Mouse (Mus musculus) E14TG2a.4 (cell line): Measurements from ENCODE around the gene Cryzl1.
A peak's percentile ranks its signal among the peaks of the same experiment; 100 is the strongest.

ENCODE experiments used
- H3K27me3 ChIP-seq: 2 replicates; pipeline ENCODE4 v1.6.1; 2014; ENCODE audit warnings: low read length, control low read depth; ENCODE audit not compliant: insufficient read depth
- H3K36me3 ChIP-seq: 2 replicates; pipeline ENCODE4 v1.6.1; 2014; ENCODE audit warnings: low read length, control low read depth; ENCODE audit not compliant: insufficient read depth
- H3K4me1 ChIP-seq: replicated peaks from 2 replicates; pipeline ENCODE4 v1.6.1; 2014; ENCODE audit warnings: low read depth, low read length, control low read depth
- H3K4me3 ChIP-seq: replicated peaks from 2 replicates; pipeline ENCODE4 v1.5.1; 2014; ENCODE audit warnings: mild to moderate bottlenecking, low read length
- H3K9me3 ChIP-seq: 2 replicates; pipeline ENCODE4 v1.6.1; 2014; ENCODE audit warnings: low read length, control low read depth
- CTCF ChIP-seq: conservative IDR thresholded peaks from 2 replicates; pipeline ENCODE4 v1.5.1; 2014; ENCODE audit warnings: low read length
- NANOG ChIP-seq: IDR thresholded peaks from 2 replicates; pipeline ENCODE4 v1.6.1; 2014; ENCODE audit warnings: borderline replicate concordance, low read length, mixed read lengths
- POU5F1 ChIP-seq: IDR thresholded peaks from 2 replicates; pipeline ENCODE4 v1.6.1; 2014; ENCODE audit warnings: low read length, borderline replicate concordance

Gene Cryzl1

DNA sequence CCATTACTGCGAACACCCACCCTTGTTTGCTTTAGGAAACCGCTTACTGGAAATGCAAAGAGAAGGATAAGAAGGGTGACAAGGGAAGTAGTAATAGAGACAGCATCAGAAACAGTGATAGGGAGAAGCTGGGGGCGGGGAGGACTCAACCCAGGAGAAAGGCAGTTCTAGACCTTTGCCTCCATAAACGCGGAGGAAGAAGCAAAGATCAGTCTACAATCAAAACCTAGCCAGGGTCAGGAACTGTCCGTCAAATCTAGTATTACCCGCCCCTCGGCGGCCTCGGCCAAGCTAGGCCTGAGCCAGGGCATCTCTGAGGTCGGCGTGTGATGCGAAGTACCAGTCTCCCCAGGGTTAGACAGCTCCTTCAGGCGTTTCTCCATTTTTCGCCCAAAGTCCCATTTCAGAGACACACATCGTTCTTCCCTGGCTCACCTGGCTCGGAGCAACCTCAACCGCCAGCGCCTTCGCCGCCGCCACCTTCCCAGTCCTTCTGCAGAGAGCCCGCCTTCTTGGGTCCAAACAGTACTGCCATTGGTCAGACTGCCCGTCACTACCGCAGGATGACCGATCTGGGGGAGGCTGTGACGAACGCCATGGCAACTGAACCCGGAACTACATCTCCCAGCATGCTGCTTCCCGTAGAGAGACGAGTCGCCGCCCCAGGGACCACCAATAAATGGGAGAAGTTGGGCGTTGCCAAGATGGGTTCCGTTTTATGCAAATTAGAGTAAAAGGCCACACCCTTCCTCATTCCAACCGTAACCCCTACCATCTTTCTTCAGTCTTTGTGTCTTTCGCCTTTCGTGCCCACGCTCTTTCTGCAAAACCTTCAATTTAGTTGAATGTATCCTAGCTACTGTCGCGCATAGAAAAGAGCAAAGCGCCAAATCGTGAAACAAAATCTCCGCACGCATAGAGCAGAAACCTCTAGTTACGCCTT is at the start of gene Cryzl1:
Gene Cryzl1, minus strand, starts transcription at position 853 of the 943 bp plus-strand sequence.
- no peak for TF ChIP-seq CTCF
- Histone ChIP-seq H3K4me3 (peak within 1 kb of the TSS; percentile 89), H3K9me3 (no peaks in the 10 kb centered on the region), H3K4me1 (peaks cover 55% of the 10 kb centered on the region), H3K36me3 (peaks cover 24% of the 10 kb centered on the region), H3K27me3 (peaks cover 13% of the 10 kb centered on the region)

DNA sequence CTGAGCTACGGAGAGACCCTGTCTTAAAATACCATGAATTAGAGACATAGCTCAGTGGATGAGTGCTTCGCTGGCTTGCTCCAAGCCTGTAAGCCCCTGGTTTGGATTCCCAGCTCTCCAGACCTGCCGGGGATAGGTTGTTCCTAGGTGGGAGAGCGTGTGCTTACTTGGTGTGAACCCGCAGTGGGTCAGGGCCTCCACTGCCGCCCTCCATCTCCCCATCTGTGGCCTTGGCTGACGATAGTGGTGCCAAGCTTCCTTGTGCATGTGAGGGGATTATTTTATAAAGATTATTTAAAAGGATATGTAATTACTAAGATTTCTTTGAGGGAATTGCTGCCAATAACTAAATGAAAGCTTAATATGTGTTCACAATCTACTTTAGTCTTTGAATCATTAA is 43.8 kb upstream of the Cryzl1 start:
- TF ChIP-seq POU5F1 (no peak), NANOG (no peak), CTCF (no peak)
- H3K27me3 ChIP-seq: no peaks in the 10 kb centered on the region
- H3K4me1 ChIP-seq: peaks cover 9% of the 10 kb centered on the region; the same call in 1 of the 2 replicates
- H3K36me3 ChIP-seq: no peaks in the 10 kb centered on the region
- no peak overlapping the region for H3K4me3 ChIP-seq
- H3K9me3 ChIP-seq: no peaks in the 10 kb centered on the region

DNA sequence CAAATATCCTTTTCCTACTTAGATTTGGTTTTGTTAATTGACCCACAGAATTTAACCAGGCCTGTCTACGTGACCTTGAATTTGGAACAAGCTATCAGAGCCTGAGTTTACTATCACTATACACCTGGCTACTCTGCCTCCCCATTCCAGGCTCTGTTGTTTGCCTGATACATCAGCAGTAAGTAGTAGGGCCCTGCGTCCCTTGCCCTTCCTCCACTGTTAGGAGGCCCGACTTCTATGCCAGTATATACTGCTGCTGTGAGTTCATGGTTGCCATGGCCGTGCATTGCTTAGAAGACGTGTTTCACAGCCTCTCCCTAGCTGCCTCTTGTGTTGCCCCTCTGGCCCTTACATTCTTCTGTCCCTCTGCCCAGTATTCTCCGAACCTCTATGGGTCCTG is 42.6 kb upstream of the Cryzl1 start:
- Histone ChIP-seq H3K4me3 (no peak overlapping the region), H3K4me1 (peaks cover 18% of the 10 kb centered on the region), H3K9me3 (no peaks in the 10 kb centered on the region), H3K27me3 (no peaks in the 10 kb centered on the region), H3K36me3 (no peaks in the 10 kb centered on the region)
- TF ChIP-seq NANOG: no peak
- TF ChIP-seq CTCF: no peak
- no peak for TF ChIP-seq POU5F1

DNA sequence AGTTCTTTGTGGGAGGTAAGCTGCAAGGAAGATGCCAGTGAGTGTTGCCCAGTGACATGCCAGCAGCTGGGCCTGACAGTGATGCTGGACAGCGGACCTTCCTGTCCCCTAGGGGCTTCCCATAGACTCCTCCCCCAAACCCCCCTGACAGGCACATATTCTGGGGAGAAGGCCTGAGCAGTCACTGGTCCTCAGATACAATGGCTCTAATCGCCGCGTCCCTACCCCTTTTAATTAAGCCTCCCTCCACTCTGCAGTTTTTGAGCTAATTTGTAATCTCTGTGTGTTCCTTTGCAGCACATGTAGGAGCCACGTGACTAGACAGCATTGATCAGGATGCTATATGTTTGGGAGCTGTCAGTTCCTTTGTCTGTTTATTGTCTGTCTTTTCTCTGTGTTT is 41.9 kb upstream of the Cryzl1 start:
- Histone ChIP-seq H3K4me1 (peaks cover 25% of the 10 kb centered on the region), H3K9me3 (no peaks in the 10 kb centered on the region), H3K4me3 (no peak overlapping the region), H3K27me3 (no peaks in the 10 kb centered on the region), H3K36me3 (no peaks in the 10 kb centered on the region)
- TF ChIP-seq NANOG: no peak
- TF ChIP-seq POU5F1: no peak
- TF ChIP-seq CTCF: no peak

DNA sequence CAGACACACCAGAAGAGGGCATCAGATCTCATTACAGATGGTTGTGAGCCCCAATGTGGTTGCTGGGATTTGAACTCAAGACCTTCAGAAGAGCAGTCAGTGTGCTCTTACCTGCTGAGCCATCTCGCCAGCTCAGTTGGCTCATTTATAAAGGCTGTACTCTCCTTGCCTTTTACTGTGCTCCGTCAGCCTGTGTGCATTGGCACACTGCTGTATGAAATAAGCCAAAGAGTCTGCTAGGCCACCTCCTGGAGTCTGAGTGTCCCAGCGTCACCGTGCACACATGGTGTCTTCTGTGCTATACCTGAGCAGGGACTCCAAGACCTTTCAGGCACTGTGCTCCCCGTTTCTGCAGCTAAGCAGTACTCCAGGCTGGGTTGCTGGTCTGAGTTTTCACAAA is 41.1 kb upstream of the Cryzl1 start:
- H3K9me3 ChIP-seq: no peaks in the 10 kb centered on the region
- H3K4me1 ChIP-seq: peaks cover 32% of the 10 kb centered on the region
- no peaks in the 10 kb centered on the region for H3K36me3 ChIP-seq
- H3K27me3 ChIP-seq: no peaks in the 10 kb centered on the region
- TF ChIP-seq CTCF: no peak
- TF ChIP-seq NANOG: no peak
- TF ChIP-seq POU5F1: no peak
- no peak overlapping the region for H3K4me3 ChIP-seq

DNA sequence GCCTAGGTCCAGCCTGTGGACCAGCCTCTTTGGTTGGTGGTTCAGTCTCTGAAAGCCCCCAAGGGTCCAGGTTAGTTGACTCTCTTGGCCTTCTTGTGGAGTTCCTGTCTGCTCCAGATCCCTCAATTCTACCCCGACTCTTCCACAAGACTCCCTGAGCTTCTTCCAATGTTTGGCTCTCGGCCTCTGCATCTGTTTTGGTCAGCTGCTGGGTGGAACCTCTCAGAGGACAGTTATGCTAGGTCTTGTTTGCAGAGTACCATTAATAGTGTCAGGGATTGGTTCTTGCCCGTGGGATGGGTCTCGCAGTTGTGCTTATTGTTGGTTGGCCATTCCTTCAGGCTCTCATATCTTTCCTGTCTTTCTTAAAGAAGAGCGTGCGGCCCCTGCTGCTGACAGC is 39.8 kb upstream of the Cryzl1 start:
- Histone ChIP-seq H3K4me1 (peaks cover 40% of the 10 kb centered on the region), H3K4me3 (no peak overlapping the region), H3K36me3 (no peaks in the 10 kb centered on the region), H3K27me3 (no peaks in the 10 kb centered on the region), H3K9me3 (no peaks in the 10 kb centered on the region)
- no peak for TF ChIP-seq CTCF
- TF ChIP-seq NANOG: no peak
- TF ChIP-seq POU5F1: no peak

DNA sequence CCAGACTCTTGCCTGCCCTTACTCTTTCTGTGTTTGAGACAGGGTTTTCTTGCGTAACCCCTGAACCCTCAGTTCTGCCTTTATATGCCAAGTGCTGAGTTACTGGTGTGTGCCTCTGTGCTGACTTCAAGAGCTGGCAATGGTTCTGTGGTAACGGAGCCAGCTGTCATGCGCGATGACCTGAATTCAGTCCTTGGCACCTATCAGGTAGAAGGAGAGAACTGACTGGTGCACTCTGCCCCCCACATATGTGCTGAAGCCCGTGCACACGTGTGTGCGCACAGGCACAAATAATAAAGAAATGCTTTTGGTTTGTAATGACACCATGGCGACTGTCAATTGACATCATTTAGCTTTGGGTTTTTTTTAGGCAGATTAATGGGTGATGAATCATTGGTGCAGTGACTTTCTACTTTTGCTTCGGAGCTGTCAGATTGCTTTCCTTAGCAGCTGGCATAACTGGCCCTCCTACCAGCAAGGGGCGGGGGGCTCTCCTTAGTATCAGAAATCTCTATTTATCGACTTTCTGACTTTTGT is 38.5 kb upstream of the Cryzl1 start:
- Histone ChIP-seq H3K4me3 (no peak overlapping the region), H3K4me1 (peaks cover 39% of the 10 kb centered on the region), H3K36me3 (no peaks in the 10 kb centered on the region), H3K9me3 (no peaks in the 10 kb centered on the region), H3K27me3 (no peaks in the 10 kb centered on the region)
- TF ChIP-seq POU5F1 (no peak), CTCF (no peak), NANOG (no peak)

DNA sequence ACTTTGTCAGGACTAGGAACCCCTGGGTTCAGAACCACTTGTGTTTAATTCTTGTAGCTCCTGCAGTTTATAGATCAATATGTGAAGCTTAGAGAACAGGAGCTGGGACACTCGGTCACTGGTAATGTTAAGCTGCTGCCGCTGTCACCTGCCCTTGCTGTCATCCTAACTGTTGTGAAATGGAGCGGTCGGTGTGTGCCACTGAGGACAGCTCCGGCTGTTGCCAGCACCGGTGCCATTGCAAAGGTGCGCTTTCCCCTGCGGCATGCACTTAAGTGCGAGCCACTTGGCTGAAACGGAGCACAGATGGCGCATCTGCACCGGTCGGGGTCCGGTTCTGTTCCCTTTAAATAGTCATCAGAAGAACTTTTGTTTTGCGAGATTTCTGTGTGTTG is 37.0 kb upstream of the Cryzl1 start:
- no peak for TF ChIP-seq NANOG
- TF ChIP-seq CTCF: no peak
- TF ChIP-seq POU5F1: no peak
- H3K9me3 ChIP-seq: no peaks in the 10 kb centered on the region

More for the DNA sequence above, 37.0 kb upstream of the Cryzl1 start:
- Histone ChIP-seq H3K36me3 (no peaks in the 10 kb centered on the region), H3K4me1 (peaks cover 44% of the 10 kb centered on the region), H3K27me3 (no peaks in the 10 kb centered on the region), H3K4me3 (no peak overlapping the region)
